Mouse (Mus musculus): ENCODE measurements at regions not wholly inside any gene's neighbourhood (a gene's known extent, or its start where the extent isn't known, plus 50 kb on each side); places are given as distances from the start of the nearest gene placed in this dataset.

- Histone ChIP-seq H3K9me3 (replicated peaks) (no peaks in the 10 kb centered on the region), H3K27me3 (no peaks in the 10 kb centered on the region), H3K36me3 (no peaks in the 10 kb centered on the region), H3K9ac (no peak overlapping the region), H3K4me2 (replicated peaks) (no peak overlapping the region), H3K4me1 (no peaks in the 10 kb centered on the region), H3K27ac (no peak overlapping the region), H3K4me3 (no peak overlapping the region)
- whole genome bisulfite sequencing: 83% methylated on average over 7 of the region's 7 CpGs
- no peak for ATAC-seq (ENCODE audit: low FRiP score)
Observed at GRCm38 (mm10) chr9:87377921-87378320, 122.6 kb upstream of the Cep162 start.

- no peaks in the 10 kb centered on the region for H3K27me3 ChIP-seq
- 70% methylated on average over 10 of the region's 10 CpGs for WGBS
- no peak overlapping the region for H3K4me3 ChIP-seq
- H3K36me3 ChIP-seq: no peaks in the 10 kb centered on the region
- H3K4me2 ChIP-seq (replicated peaks): no peak overlapping the region
- no peak overlapping the region for H3K9ac ChIP-seq
- ATAC-seq (ENCODE audit: low FRiP score): no peak
- no peaks in the 10 kb centered on the region for H3K9me3 ChIP-seq (replicated peaks)
- no peak overlapping the region for H3K27ac ChIP-seq
- no peaks in the 10 kb centered on the region for H3K4me1 ChIP-seq
Observed at GRCm38 (mm10) chr9:87376731-87377310, 121.5 kb upstream of the Cep162 start.

GRCm38 (mm10) chr9:87372251-87372905 lies 117.0 kb upstream of the Cep162 start:
- Histone ChIP-seq H3K9ac (no peak overlapping the region), H3K4me2 (replicated peaks) (no peak overlapping the region), H3K36me3 (no peaks in the 10 kb centered on the region), H3K4me1 (no peaks in the 10 kb centered on the region), H3K9me3 (replicated peaks) (no peaks in the 10 kb centered on the region), H3K27ac (no peak overlapping the region), H3K4me3 (no peak overlapping the region), H3K27me3 (no peaks in the 10 kb centered on the region)
- WGBS: 66% methylated on average over 4 of the region's 4 CpGs
- ATAC-seq (ENCODE audit: low FRiP score): no peak

- WGBS: 67% methylated on average over 4 of the region's 4 CpGs
- Histone ChIP-seq H3K27ac (no peak overlapping the region), H3K9me3 (replicated peaks) (no peaks in the 10 kb centered on the region), H3K4me2 (replicated peaks) (no peak overlapping the region), H3K36me3 (no peaks in the 10 kb centered on the region), H3K4me3 (no peak overlapping the region), H3K27me3 (no peaks in the 10 kb centered on the region), H3K9ac (no peak overlapping the region), H3K4me1 (no peaks in the 10 kb centered on the region)
- ATAC-seq (ENCODE audit: low FRiP score): no peak
Observed at GRCm38 (mm10) chr9:87369059-87369458, 113.7 kb upstream of the Cep162 start.

GRCm38 (mm10) chr9:87347008-87347407 lies 91.7 kb upstream of the Cep162 start:
- Histone ChIP-seq H3K4me3 (no peak overlapping the region), H3K9me3 (replicated peaks) (no peaks in the 10 kb centered on the region), H3K36me3 (no peaks in the 10 kb centered on the region), H3K9ac (no peak overlapping the region), H3K4me2 (replicated peaks) (no peak overlapping the region), H3K27me3 (no peaks in the 10 kb centered on the region), H3K27ac (no peak overlapping the region), H3K4me1 (no peaks in the 10 kb centered on the region)
- ATAC-seq (ENCODE audit: low FRiP score): no peak
- 68% methylated on average over 1 of the region's 1 CpGs for WGBS

GRCm38 (mm10) chr9:87346278-87346882 lies 91.0 kb upstream of the Cep162 start:
- no peak overlapping the region for H3K4me3 ChIP-seq
- 78% methylated on average over 3 of the region's 3 CpGs for WGBS
- 0 out of 2 replicates have a peak, but pooled peaks have one; percentile 46 for ATAC-seq (ENCODE audit: low FRiP score)

GRCm38 (mm10) chr9:87341438-87341837 lies 86.1 kb upstream of the Cep162 start:
- no peaks in the 10 kb centered on the region for H3K4me1 ChIP-seq
- H3K4me2 ChIP-seq (replicated peaks): no peak overlapping the region
- H3K9ac ChIP-seq: no peak overlapping the region
- H3K36me3 ChIP-seq: no peaks in the 10 kb centered on the region
- H3K27me3 ChIP-seq: no peaks in the 10 kb centered on the region
- no peak overlapping the region for H3K27ac ChIP-seq
- H3K9me3 ChIP-seq (replicated peaks): no peaks in the 10 kb centered on the region
- ATAC-seq (ENCODE audit: low FRiP score): no peak
- no peak overlapping the region for H3K4me3 ChIP-seq
- 82% methylated on average over 5 of the region's 5 CpGs for WGBS

More at GRCm38 (mm10) chr9:87346278-87346882, 91.0 kb upstream of the Cep162 start:
- Histone ChIP-seq H3K4me1 (no peaks in the 10 kb centered on the region), H3K4me2 (replicated peaks) (no peak overlapping the region), H3K36me3 (no peaks in the 10 kb centered on the region), H3K9me3 (replicated peaks) (no peaks in the 10 kb centered on the region), H3K9ac (no peak overlapping the region), H3K27me3 (no peaks in the 10 kb centered on the region), H3K27ac (no peak overlapping the region)

- Histone ChIP-seq H3K27ac (no peak overlapping the region), H3K9me3 (replicated peaks) (no peaks in the 10 kb centered on the region), H3K27me3 (no peaks in the 10 kb centered on the region), H3K9ac (no peak overlapping the region), H3K36me3 (no peaks in the 10 kb centered on the region), H3K4me2 (replicated peaks) (no peak overlapping the region), H3K4me3 (no peak overlapping the region), H3K4me1 (no peaks in the 10 kb centered on the region)
- no peak for ATAC-seq (ENCODE audit: low FRiP score)
- 63% methylated on average over 6 of the region's 6 CpGs for WGBS
Observed at GRCm38 (mm10) chr9:87326374-87327295, 71.3 kb upstream of the Cep162 start.

GRCm38 (mm10) chr9:87323690-87324089 lies 68.4 kb upstream of the Cep162 start:
- Histone ChIP-seq H3K9ac (no peak overlapping the region), H3K4me3 (no peak overlapping the region), H3K4me2 (replicated peaks) (no peak overlapping the region), H3K36me3 (no peaks in the 10 kb centered on the region), H3K9me3 (replicated peaks) (no peaks in the 10 kb centered on the region), H3K27ac (no peak overlapping the region), H3K4me1 (no peaks in the 10 kb centered on the region), H3K27me3 (no peaks in the 10 kb centered on the region)
- ATAC-seq (ENCODE audit: low FRiP score): no peak
- 70% methylated on average over 2 of the region's 2 CpGs for WGBS

GRCm38 (mm10) chr9:87320758-87321157 lies 65.4 kb upstream of the Cep162 start:
- 69% methylated on average over 13 of the region's 13 CpGs for WGBS

GRCm38 (mm10) chr9:87318767-87319166 lies 63.4 kb upstream of the Cep162 start:
- H3K27me3 ChIP-seq: no peaks in the 10 kb centered on the region
- 66% methylated on average over 7 of the region's 7 CpGs for WGBS
- no peak overlapping the region for H3K4me3 ChIP-seq
- H3K4me2 ChIP-seq (replicated peaks): no peak overlapping the region
- ATAC-seq (ENCODE audit: low FRiP score): no peak
- no peak overlapping the region for H3K27ac ChIP-seq
- no peaks in the 10 kb centered on the region for H3K4me1 ChIP-seq
- H3K9me3 ChIP-seq (replicated peaks): no peaks in the 10 kb centered on the region
- no peak overlapping the region for H3K9ac ChIP-seq
- no peaks in the 10 kb centered on the region for H3K36me3 ChIP-seq

More at GRCm38 (mm10) chr9:87320758-87321157, 65.4 kb upstream of the Cep162 start:
- H3K4me2 ChIP-seq (replicated peaks): no peak overlapping the region
- H3K4me1 ChIP-seq: no peaks in the 10 kb centered on the region
- H3K9ac ChIP-seq: no peak overlapping the region
- H3K27ac ChIP-seq: no peak overlapping the region
- no peaks in the 10 kb centered on the region for H3K27me3 ChIP-seq
- H3K9me3 ChIP-seq (replicated peaks): no peaks in the 10 kb centered on the region
- H3K36me3 ChIP-seq: no peaks in the 10 kb centered on the region
- ATAC-seq (ENCODE audit: low FRiP score): no peak
- no peak overlapping the region for H3K4me3 ChIP-seq

- ATAC-seq (ENCODE audit: low FRiP score): no peak
- WGBS: 87% methylated on average over 6 of the region's 6 CpGs
- H3K4me2 ChIP-seq (replicated peaks): no peak overlapping the region
- H3K9me3 ChIP-seq (replicated peaks): no peaks in the 10 kb centered on the region
- H3K36me3 ChIP-seq: no peaks in the 10 kb centered on the region
- no peak overlapping the region for H3K9ac ChIP-seq
- no peak overlapping the region for H3K27ac ChIP-seq
- no peaks in the 10 kb centered on the region for H3K4me1 ChIP-seq
- H3K4me3 ChIP-seq: no peak overlapping the region
- no peaks in the 10 kb centered on the region for H3K27me3 ChIP-seq
Observed at GRCm38 (mm10) chr9:87310150-87310549, 54.8 kb upstream of the Cep162 start.

Data from hindbrain, embryonic 12.5 days (tissue).